Mouse (Mus musculus): Measurements from ENCODE around the gene Gpr4. TPM values are rescaled to one million over a fixed set of nuclear protein-coding genes. Genes with fewer than 3 reads are reported as not detected.

Gpr4 gene
- total and polyA plus RNA-seq, 3 experiments, result 0.04 to 0.31 TPM; not detected in 1

- dilution Hi-C loops (cut with MboI; ENCODE audit: extremely low pct_ligation_motif_present, extremely low pct_unique_long_range_greater_than_20kb, low sequenced_read_pairs) (no loop called here), in situ Hi-C loops (cut with MboI; ENCODE audit: low pct_ligation_motif_present, low pct_unique_long_range_greater_than_20kb, low sequenced_read_pairs) (no loop called here)
- Histone ChIP-seq H3K27me3 (replicated peaks) (no peaks in the 10 kb centered on the region), H3K4me3 (replicated peaks in 1 of 3; ENCODE audit: low read depth in 2 of 3, low read length in 2 of 3, poor library complexity in 1 of 3) (peak overlapping the region; percentile 18 to 94 (median 22)), H3K9ac (ENCODE audit: insufficient read depth, low read depth) (peak overlapping the region; percentile 91), H3K27ac (ENCODE audit: insufficient read depth, low read depth) (peak overlapping the region; percentile 94), H3K4me2 (ENCODE audit: insufficient read depth, low read depth, poor library complexity, severe bottlenecking) (peak overlapping the region; percentile 59), H3K36me3 (replicated peaks in 1 of 2; ENCODE audit: control insufficient read depth in 1 of 2, insufficient read depth in 1 of 2, low read length in 1 of 2) (peaks cover 41 to 46% of the 10 kb centered on the region in 2 experiments), H3K4me1 (ENCODE audit: control insufficient read depth in 1 of 2, insufficient read depth in 2 of 2) (peaks cover 27 to 40% of the 10 kb centered on the region in 2 experiments), H3K79me2 (replicated peaks; ENCODE audit: control insufficient read depth, extremely low read depth, insufficient read depth, poor library complexity, severe bottlenecking) (peaks cover 65% of the 10 kb centered on the region), H3K9me3 (replicated peaks; ENCODE audit: low read length) (no peaks in the 10 kb centered on the region)
- DNase-seq (ENCODE audit: extremely low read depth), result peak; percentile 75
- TF ChIP-seq ELF1 (IDR thresholded peaks at IDR 0.05; ENCODE audit: low read depth, low read length), result peak; percentile 50
- peak; percentile 89 for TF ChIP-seq ETS1 (conservative IDR thresholded peaks at IDR 0.05; ENCODE audit: low read depth, low read length)
- no peak for TF ChIP-seq GABPA (IDR thresholded peaks at IDR 0.05; ENCODE audit: insufficient replicate concordance, low read depth, low read length)
- TF ChIP-seq POLR2A (IDR thresholded peaks at IDR 0.05; ENCODE audit: low read depth, low read length), result peak; percentile 43; the same call in 1 of the 2 replicates
- no peak for TF ChIP-seq MXI1 (IDR thresholded peaks at IDR 0.05; ENCODE audit: low read depth, low read length)
- peak; percentile 78; the same call in 1 of the 2 replicates for TF ChIP-seq IRF4 (IDR thresholded peaks at IDR 0.05; ENCODE audit: low read depth, low read length)
- TF ChIP-seq MYC (IDR thresholded peaks at IDR 0.05; ENCODE audit: low read depth, low read length), result no peak
- TF ChIP-seq CHD2 (IDR thresholded peaks at IDR 0.05; ENCODE audit: low read length), result no peak
- TF ChIP-seq SIN3A (IDR thresholded peaks at IDR 0.05; ENCODE audit: low read length), result peak; percentile 81
- 0 out of 2 replicates have a peak, but pooled peaks have one; percentile 49 for TF ChIP-seq MAZ (IDR thresholded peaks at IDR 0.05; ENCODE audit: low read depth, low read length)
- TF ChIP-seq TCF12 (IDR thresholded peaks at IDR 0.05; ENCODE audit: low read depth, low read length), result peak; percentile 69
- 0 out of 2 replicates have a peak, but pooled peaks have one; percentile 41 for TF ChIP-seq TBP (conservative IDR thresholded peaks at IDR 0.05; ENCODE audit: low read depth, low read length)
- TF ChIP-seq POLR2AphosphoS2 (IDR thresholded peaks at IDR 0.05; ENCODE audit: low read depth, low read length), result no peak; the same call in 1 of the 2 replicates
- TF ChIP-seq NELFE (IDR thresholded peaks at IDR 0.05; ENCODE audit: low read depth, low read length), result 0 out of 2 replicates have a peak, but pooled peaks have one; percentile 41
- TF ChIP-seq MAX (IDR thresholded peaks at IDR 0.05; ENCODE audit: low read length), result peak; percentile 74; the same call in 1 of the 2 replicates
- TF ChIP-seq NRF1 (IDR thresholded peaks at IDR 0.05; ENCODE audit: low read depth, low read length), result 0 out of 2 replicates have a peak, but pooled peaks have one; percentile 14
- TF ChIP-seq EP300 (IDR thresholded peaks at IDR 0.05; ENCODE audit: low read length), result peak; percentile 26; the same call in 1 of the 2 replicates
- peak; percentile 95 for TF ChIP-seq BHLHE40 (IDR thresholded peaks at IDR 0.05; ENCODE audit: low read depth, low read length)
Observed at GRCm38 (mm10) chr7:19267051-19267450, 54.7 kb downstream of the Gpr4 start.

DNA sequence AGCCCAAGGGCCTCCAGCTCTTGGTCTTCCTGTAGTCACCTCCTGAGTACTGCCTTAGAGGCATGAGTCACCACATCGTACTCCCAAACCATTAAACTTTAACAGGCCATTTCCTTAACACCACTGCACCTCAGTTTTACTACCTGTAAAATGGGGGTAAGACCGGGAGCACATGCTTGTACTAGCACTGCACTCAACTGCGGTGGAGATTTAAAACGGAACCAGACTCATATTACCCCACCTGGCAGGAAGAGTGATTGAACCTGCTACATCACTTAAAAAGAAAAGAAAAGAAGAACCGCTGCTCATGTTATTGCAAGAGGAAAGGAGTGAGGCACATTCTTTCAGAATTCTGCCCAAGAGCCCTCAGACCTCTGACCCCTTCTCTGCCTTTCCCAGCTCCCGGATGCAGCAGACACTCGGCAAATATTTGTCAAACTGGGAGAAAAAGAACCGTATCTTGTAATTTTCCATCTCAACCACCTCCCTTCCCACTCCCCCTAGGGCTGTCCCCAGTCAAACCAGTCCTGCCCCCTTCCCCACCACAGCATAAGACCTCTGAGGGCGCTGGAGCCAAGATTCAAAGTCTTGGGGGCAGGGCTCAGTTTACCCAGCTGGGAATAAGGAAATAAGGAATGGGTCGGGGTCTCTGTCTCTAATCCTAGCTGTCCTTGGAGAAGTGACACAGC, 56.8 kb downstream of the Gpr4 start:
- no peaks in the 10 kb centered on the region for H3K27me3 ChIP-seq (replicated peaks)
- in situ Hi-C loops (cut with MboI; ENCODE audit: low pct_ligation_motif_present, low pct_unique_long_range_greater_than_20kb, low sequenced_read_pairs), result no loop called here
- dilution Hi-C loops (cut with MboI; ENCODE audit: extremely low pct_ligation_motif_present, extremely low pct_unique_long_range_greater_than_20kb, low sequenced_read_pairs), result no loop called here
- peak overlapping the region; percentile 47 to 94 (median 71) for H3K4me3 ChIP-seq (replicated peaks in 1 of 3; ENCODE audit: low read depth in 2 of 3, low read length in 2 of 3, poor library complexity in 1 of 3)
- H3K4me2 ChIP-seq (ENCODE audit: insufficient read depth, low read depth, poor library complexity, severe bottlenecking), result peak overlapping the region; percentile 59
- DNase-seq (ENCODE audit: extremely low read depth), result peak; percentile 58
- peaks cover 64% of the 10 kb centered on the region for H3K79me2 ChIP-seq (replicated peaks; ENCODE audit: control insufficient read depth, extremely low read depth, insufficient read depth, poor library complexity, severe bottlenecking)
- peaks cover 27 to 47% of the 10 kb centered on the region in 2 experiments for H3K4me1 ChIP-seq (ENCODE audit: control insufficient read depth in 1 of 2, insufficient read depth in 2 of 2)
- peak overlapping the region; percentile 89 for H3K27ac ChIP-seq (ENCODE audit: insufficient read depth, low read depth)
- H3K9me3 ChIP-seq (replicated peaks; ENCODE audit: low read length), result no peaks in the 10 kb centered on the region
- H3K36me3 ChIP-seq (replicated peaks in 1 of 2; ENCODE audit: control insufficient read depth in 1 of 2, insufficient read depth in 1 of 2, low read length in 1 of 2), result peaks cover 23 to 28% of the 10 kb centered on the region in 2 experiments
- H3K9ac ChIP-seq (ENCODE audit: insufficient read depth, low read depth), result peak overlapping the region; percentile 91
- no peak for TF ChIP-seq GABPA (IDR thresholded peaks at IDR 0.05; ENCODE audit: insufficient replicate concordance, low read depth, low read length)
- TF ChIP-seq CHD2 (IDR thresholded peaks at IDR 0.05; ENCODE audit: low read length), result peak; percentile 21; the same call in 1 of the 2 replicates
- TF ChIP-seq MAFK (IDR thresholded peaks at IDR 0.05; ENCODE audit: insufficient replicate concordance, low read length), result no peak
- no peak for TF ChIP-seq NRF1 (IDR thresholded peaks at IDR 0.05; ENCODE audit: low read depth, low read length)
- TF ChIP-seq ZMIZ1 (IDR thresholded peaks at IDR 0.05; ENCODE audit: low read depth, low read length), result 0 out of 2 replicates have a peak, but pooled peaks have one; percentile 20
- no peak for TF ChIP-seq E2F4 (IDR thresholded peaks at IDR 0.05; ENCODE audit: insufficient replicate concordance, low read depth, low read length)
- no peak for TF ChIP-seq RAD21 (IDR thresholded peaks at IDR 0.05; ENCODE audit: low read depth, low read length)
- no peak for TF ChIP-seq ZNF384 (IDR thresholded peaks at IDR 0.05; ENCODE audit: low read depth, low read length)
- peak; percentile 69 for TF ChIP-seq SIN3A (IDR thresholded peaks at IDR 0.05; ENCODE audit: low read length)
- no peak; the same call in none of the 2 replicates for TF ChIP-seq BHLHE40 (IDR thresholded peaks at IDR 0.05; ENCODE audit: low read depth, low read length)
- 0 out of 2 replicates have a peak, but pooled peaks have one; percentile 31 for TF ChIP-seq TBP (conservative IDR thresholded peaks at IDR 0.05; ENCODE audit: low read depth, low read length)
- TF ChIP-seq POLR2A (IDR thresholded peaks at IDR 0.05; ENCODE audit: low read depth, low read length), result peak; percentile 42; the same call in 1 of the 2 replicates
- TF ChIP-seq MAZ (IDR thresholded peaks at IDR 0.05; ENCODE audit: low read depth, low read length), result no peak
- peak; percentile 70 for TF ChIP-seq MYC (IDR thresholded peaks at IDR 0.05; ENCODE audit: low read depth, low read length)
- no peak for TF ChIP-seq USF1 (IDR thresholded peaks at IDR 0.05; ENCODE audit: low read depth, low read length)
- TF ChIP-seq USF2 (conservative IDR thresholded peaks at IDR 0.05; ENCODE audit: low read depth, low read length), result no peak
- no peak for TF ChIP-seq EP300 (IDR thresholded peaks at IDR 0.05; ENCODE audit: low read length)
- no peak for TF ChIP-seq ZKSCAN1 (IDR thresholded peaks at IDR 0.05; ENCODE audit: borderline replicate concordance, low read depth, low read length)
- peak; percentile 54; the same call in 1 of the 2 replicates for TF ChIP-seq POLR2AphosphoS2 (IDR thresholded peaks at IDR 0.05; ENCODE audit: low read depth, low read length)
- no peak for TF ChIP-seq ZC3H11A (IDR thresholded peaks at IDR 0.05; ENCODE audit: low read depth, low read length)
- no peak for TF ChIP-seq CTCF (conservative IDR thresholded peaks at IDR 0.05 in 1 of 2, IDR thresholded peaks at IDR 0.05 in 1 of 2; ENCODE audit: low read depth in 2 of 2, low read length in 2 of 2)
- peak; percentile 60; the same call in 1 of the 2 replicates for TF ChIP-seq MAX (IDR thresholded peaks at IDR 0.05; ENCODE audit: low read length)

Data from CH12.LX (cell line).